Mouse (Mus musculus): ENCODE measurements around the gene Nhlrc4. TPM values are rescaled to one million over a fixed set of nuclear protein-coding genes. Genes with fewer than 3 reads are reported as not detected.

Nhlrc4 gene
- polyA plus RNA-seq, 1 experiment: 3.4 TPM

- H3K36me3 ChIP-seq (ENCODE audit: control insufficient read depth): peaks cover 87% of the 10 kb centered on the region
- no peak for TF ChIP-seq GATA1 (IDR thresholded peaks at IDR 0.05; ENCODE audit: low read length)
- no peak for TF ChIP-seq TAL1 (IDR thresholded peaks at IDR 0.05; ENCODE audit: low read length)
- H3K9me3 ChIP-seq (ENCODE audit: control insufficient read depth, low read length): no peaks in the 10 kb centered on the region
- H3K4me3 ChIP-seq (replicated peaks): no peak overlapping the region
- H3K4me1 ChIP-seq (ENCODE audit: control insufficient read depth): peaks cover 88% of the 10 kb centered on the region
- H3K27me3 ChIP-seq (ENCODE audit: control insufficient read depth): no peaks in the 10 kb centered on the region
Observed at GRCm38 (mm10) chr17:25959630-25960467, 15.1 kb upstream of the Nhlrc4 start.

GRCm38 (mm10) chr17:25958771-25959494, 14.2 kb upstream of the Nhlrc4 start:
- Histone ChIP-seq H3K9me3 (ENCODE audit: control insufficient read depth, low read length) (no peaks in the 10 kb centered on the region), H3K36me3 (ENCODE audit: control insufficient read depth) (peaks cover 78% of the 10 kb centered on the region), H3K4me1 (ENCODE audit: control insufficient read depth) (peaks cover 83% of the 10 kb centered on the region), H3K4me3 (replicated peaks) (no peak overlapping the region), H3K27me3 (ENCODE audit: control insufficient read depth) (peaks cover 4% of the 10 kb centered on the region)
- TF ChIP-seq TAL1 (IDR thresholded peaks at IDR 0.05; ENCODE audit: low read length) (no peak), GATA1 (IDR thresholded peaks at IDR 0.05; ENCODE audit: low read length) (no peak)

GRCm38 (mm10) chr17:25957586-25958051, 12.9 kb upstream of the Nhlrc4 start:
- H3K9me3 ChIP-seq (ENCODE audit: control insufficient read depth, low read length): no peaks in the 10 kb centered on the region; the same call in 1 of the 2 replicates
- TF ChIP-seq GATA1 (IDR thresholded peaks at IDR 0.05; ENCODE audit: low read length) (no peak), TAL1 (IDR thresholded peaks at IDR 0.05; ENCODE audit: low read length) (no peak)
- H3K4me1 ChIP-seq (ENCODE audit: control insufficient read depth): peaks cover 69% of the 10 kb centered on the region
- H3K4me3 ChIP-seq (replicated peaks): no peak overlapping the region
- peaks cover 64% of the 10 kb centered on the region for H3K36me3 ChIP-seq (ENCODE audit: control insufficient read depth)
- H3K27me3 ChIP-seq (ENCODE audit: control insufficient read depth): peaks cover 17% of the 10 kb centered on the region

GRCm38 (mm10) chr17:25956631-25957030, 11.9 kb upstream of the Nhlrc4 start:
- H3K27me3 ChIP-seq (ENCODE audit: control insufficient read depth): peaks cover 27% of the 10 kb centered on the region
- TF ChIP-seq GATA1 (IDR thresholded peaks at IDR 0.05; ENCODE audit: low read length): no peak
- TF ChIP-seq TAL1 (IDR thresholded peaks at IDR 0.05; ENCODE audit: low read length): no peak
- peaks cover 55% of the 10 kb centered on the region for H3K36me3 ChIP-seq (ENCODE audit: control insufficient read depth)
- peaks cover 8% of the 10 kb centered on the region; the same call in 1 of the 2 replicates for H3K9me3 ChIP-seq (ENCODE audit: control insufficient read depth, low read length)
- peaks cover 68% of the 10 kb centered on the region for H3K4me1 ChIP-seq (ENCODE audit: control insufficient read depth)
- H3K4me3 ChIP-seq (replicated peaks): no peak overlapping the region

GRCm38 (mm10) chr17:25956201-25956600, 11.4 kb upstream of the Nhlrc4 start:
- no peak for TF ChIP-seq GATA1 (IDR thresholded peaks at IDR 0.05; ENCODE audit: low read length)
- Histone ChIP-seq H3K36me3 (ENCODE audit: control insufficient read depth) (peaks cover 50% of the 10 kb centered on the region), H3K9me3 (ENCODE audit: control insufficient read depth, low read length) (peaks cover 13% of the 10 kb centered on the region; the same call in 1 of the 2 replicates), H3K4me3 (replicated peaks) (no peak overlapping the region), H3K27me3 (ENCODE audit: control insufficient read depth) (peaks cover 32% of the 10 kb centered on the region), H3K4me1 (ENCODE audit: control insufficient read depth) (peaks cover 68% of the 10 kb centered on the region)

- H3K4me3 ChIP-seq (replicated peaks): no peak overlapping the region
- TF ChIP-seq GATA1 (IDR thresholded peaks at IDR 0.05; ENCODE audit: low read length): no peak
- TF ChIP-seq TAL1 (IDR thresholded peaks at IDR 0.05; ENCODE audit: low read length): no peak
- peaks cover 67% of the 10 kb centered on the region for H3K4me1 ChIP-seq (ENCODE audit: control insufficient read depth)
- peaks cover 36% of the 10 kb centered on the region for H3K27me3 ChIP-seq (ENCODE audit: control insufficient read depth)
- H3K36me3 ChIP-seq (ENCODE audit: control insufficient read depth): peaks cover 46% of the 10 kb centered on the region
- peaks cover 15% of the 10 kb centered on the region; the same call in 1 of the 2 replicates for H3K9me3 ChIP-seq (ENCODE audit: control insufficient read depth, low read length)
Observed at GRCm38 (mm10) chr17:25955736-25956135, 11.0 kb upstream of the Nhlrc4 start.

- Histone ChIP-seq H3K4me3 (replicated peaks) (no peak overlapping the region), H3K27me3 (ENCODE audit: control insufficient read depth) (peaks cover 47% of the 10 kb centered on the region), H3K4me1 (ENCODE audit: control insufficient read depth) (peaks cover 63% of the 10 kb centered on the region), H3K9me3 (ENCODE audit: control insufficient read depth, low read length) (peaks cover 15% of the 10 kb centered on the region; the same call in 1 of the 2 replicates), H3K36me3 (ENCODE audit: control insufficient read depth) (peaks cover 36% of the 10 kb centered on the region)
- TF ChIP-seq GATA1 (IDR thresholded peaks at IDR 0.05; ENCODE audit: low read length) (no peak), TAL1 (IDR thresholded peaks at IDR 0.05; ENCODE audit: low read length) (no peak)
Observed at GRCm38 (mm10) chr17:25954671-25955070, 9.9 kb upstream of the Nhlrc4 start.

- H3K9me3 ChIP-seq (ENCODE audit: control insufficient read depth, low read length): peaks cover 15% of the 10 kb centered on the region; the same call in 1 of the 2 replicates
- H3K36me3 ChIP-seq (ENCODE audit: control insufficient read depth): peaks cover 24% of the 10 kb centered on the region
- peaks cover 53% of the 10 kb centered on the region for H3K4me1 ChIP-seq (ENCODE audit: control insufficient read depth)
- no peak overlapping the region for H3K4me3 ChIP-seq (replicated peaks)
- peaks cover 49% of the 10 kb centered on the region for H3K27me3 ChIP-seq (ENCODE audit: control insufficient read depth)
- TF ChIP-seq GATA1 (IDR thresholded peaks at IDR 0.05; ENCODE audit: low read length) (no peak), TAL1 (IDR thresholded peaks at IDR 0.05; ENCODE audit: low read length) (no peak)
Observed at GRCm38 (mm10) chr17:25953161-25953560, 8.4 kb upstream of the Nhlrc4 start.
